Mouse (Mus musculus) lung, embryonic 14.5 days (tissue): ENCODE measurements at regions not wholly inside any gene's neighbourhood (a gene's known extent, or its start where the extent isn't known, plus 50 kb on each side); places are given as distances from the start of the nearest gene placed in this dataset.
A peak's percentile ranks its signal among the peaks of the same experiment; 100 is the strongest.

Experiments used
- ATAC-seq: fragments of 200-750 bp; cut with Nextera tagmentation; 2 replicates; pipeline ENCODE4 v1.8.0; 2017; ENCODE audit warnings: mild to moderate bottlenecking, moderate TSS enrichment, moderate library complexity; ENCODE audit not compliant: insufficient read depth
- DNase-seq: peaks from one replicate; pipeline ENCODE4 v3.0.0-alpha.2; 2015
- H3K27ac ChIP-seq: fragments of 300-500 bp; sonication (generic); 2 replicates; pipeline ENCODE4 v1.5.1; 2014; ENCODE audit warnings: low read depth, mild to moderate bottlenecking, moderate library complexity
- H3K27me3 ChIP-seq: fragments of 300-500 bp; sonication (generic); 2 replicates; pipeline ENCODE4 v1.6.1; 2014; ENCODE audit warnings: low read length, control low read depth; ENCODE audit not compliant: insufficient read depth
- H3K36me3 ChIP-seq: fragments of 300-500 bp; sonication (generic); 2 replicates; pipeline ENCODE4 v1.6.1; 2014; ENCODE audit warnings: control low read depth; ENCODE audit not compliant: insufficient read depth
- H3K4me1 ChIP-seq: fragments of 300-500 bp; sonication (generic); 2 replicates; pipeline ENCODE4 v1.6.1; 2014; ENCODE audit warnings: antibody characterized with exemption, control low read depth; ENCODE audit not compliant: insufficient read depth
- H3K4me2 ChIP-seq: fragments of 300-500 bp; sonication (generic); 2 replicates; pipeline ENCODE4 v1.6.1; 2014; ENCODE audit warnings: mild to moderate bottlenecking
- H3K4me3 ChIP-seq: fragments of 300-500 bp; sonication (generic); 2 replicates; pipeline ENCODE4 v1.5.1; 2014; ENCODE audit warnings: low read depth, low read length
- H3K9ac ChIP-seq: fragments of 300-500 bp; sonication (generic); 2 replicates; pipeline ENCODE4 v1.6.1; 2014
- H3K9me3 ChIP-seq: fragments of 300-500 bp; sonication (generic); 2 replicates; pipeline ENCODE4 v1.6.1; 2016; ENCODE audit warnings: low read depth, low read length, control low read depth
- CTCF ChIP-seq: IDR thresholded peaks from 2 replicates; pipeline ENCODE4 v1.5.1; 2016; ENCODE audit warnings: antibody characterized with exemption, low read depth
- WGBS: fragments of 180-500 bp; shearing (Covaris S2); extraction: QIAGEN DNeasy Blood & Tissue Kit; methylation state at CpG from one replicate; pipeline ENCODE4 v1.1.7; 2014; 5-methylcytosine and 5-hydroxymethylcytosine counted together

- Histone ChIP-seq H3K9me3 (no peaks in the 10 kb centered on the region), H3K4me2 (no peak overlapping the region), H3K27ac (peak overlapping the region; percentile 40), H3K9ac (no peak overlapping the region), H3K36me3 (no peaks in the 10 kb centered on the region), H3K4me1 (peaks cover 9% of the 10 kb centered on the region; the same call in 1 of the 2 replicates), H3K27me3 (peaks cover 6% of the 10 kb centered on the region; the same call in 1 of the 2 replicates), H3K4me3 (no peak overlapping the region)
- no peak for TF ChIP-seq CTCF
- peak; percentile 86 for DNase-seq
- ATAC-seq: peak; percentile 84
- 33% methylated on average over 12 of the region's 12 CpGs for WGBS
Observed at GRCm38 (mm10) chr6:50821401-50822235, 167.4 kb upstream of the Npvf start.

GRCm38 (mm10) chr6:50822236-50823151 lies 168.3 kb upstream of the Npvf start:
- no peak for TF ChIP-seq CTCF
- ATAC-seq: no peak
- WGBS: 47% methylated on average over 18 of the region's 18 CpGs
- no peak overlapping the region; the same call in 1 of the 2 replicates for H3K27ac ChIP-seq
- no peak overlapping the region for H3K9ac ChIP-seq
- no peaks in the 10 kb centered on the region for H3K9me3 ChIP-seq
- no peaks in the 10 kb centered on the region for H3K36me3 ChIP-seq
- H3K4me2 ChIP-seq: no peak overlapping the region
- peaks cover 6% of the 10 kb centered on the region; the same call in 1 of the 2 replicates for H3K27me3 ChIP-seq
- no peak overlapping the region for H3K4me3 ChIP-seq
- DNase-seq: peak; percentile 25
- H3K4me1 ChIP-seq: peaks cover 9% of the 10 kb centered on the region; the same call in 1 of the 2 replicates

- H3K4me3 ChIP-seq: no peak overlapping the region
- H3K4me2 ChIP-seq: no peak overlapping the region
- ATAC-seq (0 out of 2 replicates have a peak, but pooled peaks have one; percentile 29), DNase-seq (peak; percentile 32)
- H3K27me3 ChIP-seq: peaks cover 6% of the 10 kb centered on the region; the same call in 1 of the 2 replicates
- no peak for TF ChIP-seq CTCF
- no peaks in the 10 kb centered on the region; the same call in 1 of the 2 replicates for H3K9me3 ChIP-seq
- H3K4me1 ChIP-seq: peaks cover 9% of the 10 kb centered on the region; the same call in 1 of the 2 replicates
- 24% methylated on average over 18 of the region's 18 CpGs for WGBS
- H3K9ac ChIP-seq: no peak overlapping the region
- no peaks in the 10 kb centered on the region for H3K36me3 ChIP-seq
- H3K27ac ChIP-seq: no peak overlapping the region
Observed at GRCm38 (mm10) chr6:50823220-50823910, 169.1 kb upstream of the Npvf start.

DNA sequence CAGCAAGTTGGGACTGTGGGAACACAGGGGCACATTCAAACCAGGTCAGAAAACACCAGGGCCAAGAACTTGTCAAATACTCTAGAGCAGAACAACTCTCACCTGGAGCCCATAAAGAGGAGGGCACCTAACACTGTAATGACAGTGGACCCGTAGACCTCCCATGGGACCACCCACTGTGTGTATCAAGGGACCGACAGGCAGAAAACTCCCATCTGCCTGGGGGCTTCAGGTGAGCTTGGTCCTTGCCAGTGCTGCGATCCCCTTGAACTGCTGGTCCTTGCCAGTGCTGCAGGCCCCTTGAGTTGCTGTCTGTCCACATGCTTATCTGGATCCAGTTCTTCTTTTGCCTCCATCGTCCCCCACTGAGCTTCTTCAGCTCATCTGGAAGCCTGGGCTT lies 170.2 kb upstream of the Npvf start:
- Histone ChIP-seq H3K9ac (no peak overlapping the region), H3K4me3 (no peak overlapping the region), H3K36me3 (no peaks in the 10 kb centered on the region), H3K9me3 (no peaks in the 10 kb centered on the region; the same call in 1 of the 2 replicates), H3K4me2 (no peak overlapping the region), H3K4me1 (peaks cover 9% of the 10 kb centered on the region; the same call in 1 of the 2 replicates), H3K27me3 (peaks cover 6% of the 10 kb centered on the region; the same call in 1 of the 2 replicates), H3K27ac (no peak overlapping the region)
- TF ChIP-seq CTCF: no peak
- ATAC-seq: no peak
- WGBS: 63% methylated on average over 4 of the region's 4 CpGs
- DNase-seq: no peak

- Histone ChIP-seq H3K9ac (no peak overlapping the region), H3K4me1 (no peaks in the 10 kb centered on the region), H3K9me3 (no peaks in the 10 kb centered on the region; the same call in 1 of the 2 replicates), H3K27ac (no peak overlapping the region), H3K4me3 (no peak overlapping the region), H3K36me3 (no peaks in the 10 kb centered on the region), H3K4me2 (no peak overlapping the region), H3K27me3 (no peaks in the 10 kb centered on the region)
- DNase-seq (no peak), ATAC-seq (no peak)
- peak; percentile 32; the same call in 1 of the 2 replicates for TF ChIP-seq CTCF
- WGBS: 38% methylated on average over 5 of the region's 5 CpGs
Observed at GRCm38 (mm10) chr6:50831725-50832124, 177.5 kb upstream of the Npvf start.

GRCm38 (mm10) chr6:50835997-50836625 lies 181.9 kb upstream of the Npvf start:
- H3K4me2 ChIP-seq: no peak overlapping the region
- ATAC-seq (no peak), DNase-seq (no peak)
- H3K9ac ChIP-seq: no peak overlapping the region
- no peaks in the 10 kb centered on the region for H3K4me1 ChIP-seq
- no peak for TF ChIP-seq CTCF
- H3K27me3 ChIP-seq: no peaks in the 10 kb centered on the region
- H3K36me3 ChIP-seq: no peaks in the 10 kb centered on the region
- H3K4me3 ChIP-seq: no peak overlapping the region
- WGBS: 83% methylated on average over 6 of the region's 6 CpGs
- H3K9me3 ChIP-seq: no peaks in the 10 kb centered on the region
- H3K27ac ChIP-seq: no peak overlapping the region
